Mouse (Mus musculus): ENCODE measurements around the gene Phldb2.
A peak's percentile ranks its signal among the peaks of the same experiment; 100 is the strongest.

The Phldb2 gene

DNA sequence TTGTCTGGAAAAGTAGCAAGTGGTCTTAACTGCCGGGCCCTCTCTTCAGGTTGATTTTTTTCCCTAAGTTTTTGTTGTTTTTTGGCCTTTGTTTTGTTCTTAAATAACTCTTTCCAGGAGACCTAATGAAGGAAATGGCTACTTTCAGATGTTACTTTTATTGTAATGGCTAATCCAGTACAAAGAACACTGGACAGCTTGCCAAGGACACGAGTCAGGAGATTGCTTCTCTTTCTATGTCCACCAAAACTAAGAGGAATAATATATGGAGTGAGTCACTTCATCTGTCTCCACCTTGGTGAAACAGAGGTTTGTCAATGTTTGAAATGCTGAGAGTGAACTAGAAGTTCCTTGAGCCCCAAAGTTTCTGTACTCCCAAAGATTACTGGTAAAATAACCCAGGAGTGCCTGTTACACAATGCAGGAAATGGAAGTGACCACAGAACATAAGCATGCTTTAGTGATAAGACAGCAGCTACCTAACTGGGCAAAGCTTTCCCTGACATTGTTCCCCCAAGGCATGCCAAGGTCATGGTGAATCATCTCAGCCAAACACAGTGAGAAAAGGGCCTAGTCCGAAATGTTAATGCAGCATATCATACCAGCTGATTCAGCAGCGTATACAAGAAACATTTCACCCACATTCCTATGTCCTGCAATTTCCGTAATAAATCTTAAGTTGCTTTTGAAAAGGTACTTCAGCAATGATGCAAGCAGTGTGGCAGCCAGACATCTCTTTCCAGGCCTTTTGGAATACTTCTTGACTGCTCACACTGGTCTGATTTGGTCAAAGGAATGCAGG lies 115.7 kb downstream of the Phldb2 start:
- DNase-seq: no peak

DNA sequence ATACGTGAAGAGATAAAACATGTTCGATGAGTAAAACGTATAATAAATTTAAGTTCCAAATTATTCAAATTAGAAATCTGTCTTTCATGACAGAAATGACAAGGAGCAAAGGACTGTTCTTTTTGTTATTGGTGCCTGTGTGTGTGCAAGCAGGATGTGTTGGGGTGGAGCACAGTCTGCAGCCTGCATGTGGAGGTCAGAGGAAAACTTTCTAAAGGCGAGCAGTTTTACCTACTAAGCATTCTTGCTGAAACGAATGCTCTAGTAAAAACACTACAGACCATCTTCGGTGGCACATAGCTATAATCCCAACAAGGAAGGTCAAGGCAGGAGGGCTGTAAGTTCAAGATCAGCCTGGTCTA lies 120.7 kb downstream of the Phldb2 start:
- DNase-seq: no peak

DNA sequence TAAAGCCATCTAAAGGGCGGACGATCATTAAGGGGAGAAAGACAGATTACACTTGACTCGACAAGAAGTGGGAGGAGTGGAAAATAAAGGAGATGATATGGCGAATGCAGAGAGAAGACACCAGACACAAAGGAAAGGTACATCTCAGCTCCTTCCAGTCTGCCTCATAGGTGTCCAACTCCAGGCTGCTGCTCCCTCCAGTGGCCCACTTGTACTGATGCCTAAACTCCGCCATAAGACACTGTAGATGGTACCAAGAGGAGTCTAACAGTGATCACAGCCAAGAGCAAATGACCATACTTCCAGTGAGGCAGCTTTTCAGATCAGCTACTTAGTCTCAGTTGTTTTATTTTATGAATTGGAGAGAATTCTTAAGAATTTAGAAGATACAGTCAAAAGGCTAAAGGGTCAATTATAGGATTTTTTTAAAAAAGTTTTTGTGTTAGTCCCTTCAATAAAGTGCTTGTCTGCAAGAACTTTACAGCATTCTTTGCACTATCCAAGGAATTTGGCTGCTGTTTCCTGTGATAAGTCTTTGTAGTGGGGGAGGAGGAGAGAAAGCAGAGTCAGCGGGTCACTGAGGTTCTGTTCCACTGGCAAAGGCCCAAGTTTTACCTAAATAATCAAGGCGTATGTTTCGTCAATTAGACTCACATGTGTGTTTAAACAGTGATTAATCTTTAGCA lies 121.2 kb downstream of the Phldb2 start:
- peak; percentile 30 to 45 for DNase-seq

DNA sequence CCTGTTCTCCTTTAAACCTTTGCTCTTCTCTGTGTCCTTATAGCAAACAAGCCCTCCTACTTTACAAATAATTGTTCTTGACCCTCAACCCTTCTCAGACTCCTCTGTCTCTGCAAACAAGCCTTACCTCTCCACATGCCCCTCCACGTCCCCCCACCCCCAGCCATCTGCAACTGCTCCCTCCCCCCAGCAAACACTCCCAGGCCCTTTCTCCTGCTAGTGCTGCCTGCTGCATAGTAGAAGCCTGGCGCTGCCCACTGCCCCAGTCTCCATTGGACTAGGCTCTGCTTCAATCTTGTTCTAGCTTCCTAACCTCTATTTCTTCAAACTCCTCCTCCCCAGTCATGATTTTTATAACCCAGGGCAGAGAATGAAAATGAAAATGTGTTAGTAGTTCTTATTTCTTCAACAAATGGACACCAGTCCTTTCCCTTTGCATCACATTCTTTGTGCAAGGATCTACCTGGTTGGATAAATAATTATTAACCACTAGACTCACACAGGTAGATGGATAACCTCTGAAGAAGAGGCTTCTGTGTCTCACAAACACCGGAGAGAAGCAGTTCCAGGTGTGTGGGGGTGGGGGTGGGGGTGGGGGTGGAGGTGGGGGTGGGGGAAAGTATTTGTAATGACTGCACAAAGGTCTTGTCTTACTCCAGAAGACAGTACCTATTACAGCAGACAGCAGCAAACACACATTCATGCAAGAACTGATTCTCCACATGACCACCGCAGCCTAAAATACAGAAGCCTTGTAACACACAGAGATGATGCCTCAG lies 122.1 kb downstream of the Phldb2 start:
- no peak for DNase-seq

DNA sequence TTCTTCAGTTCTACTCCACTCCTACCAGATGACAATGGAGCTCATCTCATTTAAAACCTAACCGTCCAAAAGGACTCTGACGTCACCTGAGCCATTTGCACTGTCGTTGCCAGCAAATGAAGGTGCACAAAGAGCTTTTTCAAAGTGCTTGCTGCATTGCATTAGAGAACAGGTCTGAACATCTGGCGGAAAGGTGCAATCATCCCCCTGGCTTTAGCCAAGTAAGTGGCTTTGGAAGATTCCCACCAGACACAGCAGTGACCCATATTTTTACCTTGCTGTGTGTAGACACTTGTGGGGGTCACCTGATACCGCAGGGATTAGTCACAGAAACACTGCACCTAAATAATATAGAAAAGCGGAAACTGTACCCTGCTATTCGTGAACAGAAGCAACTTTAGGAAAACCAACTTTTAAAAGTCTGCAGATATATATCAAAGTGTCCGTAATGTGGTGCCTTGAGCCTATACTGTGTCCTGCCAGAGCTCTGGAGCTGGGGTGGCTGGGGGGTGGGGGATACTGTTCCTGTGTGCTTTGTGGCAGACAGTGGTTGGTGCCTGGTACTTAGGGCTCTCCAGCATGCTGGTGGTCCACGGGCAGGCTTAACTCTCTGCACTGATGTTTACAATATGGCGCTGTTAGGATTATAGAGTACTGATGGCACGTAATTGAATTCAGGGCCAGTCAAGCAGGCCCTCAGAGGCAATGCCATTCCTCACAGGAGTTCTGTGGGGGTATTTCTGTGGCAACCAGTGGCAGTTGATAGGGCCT lies 123.1 kb downstream of the Phldb2 start:
- DNase-seq: no peak

DNA sequence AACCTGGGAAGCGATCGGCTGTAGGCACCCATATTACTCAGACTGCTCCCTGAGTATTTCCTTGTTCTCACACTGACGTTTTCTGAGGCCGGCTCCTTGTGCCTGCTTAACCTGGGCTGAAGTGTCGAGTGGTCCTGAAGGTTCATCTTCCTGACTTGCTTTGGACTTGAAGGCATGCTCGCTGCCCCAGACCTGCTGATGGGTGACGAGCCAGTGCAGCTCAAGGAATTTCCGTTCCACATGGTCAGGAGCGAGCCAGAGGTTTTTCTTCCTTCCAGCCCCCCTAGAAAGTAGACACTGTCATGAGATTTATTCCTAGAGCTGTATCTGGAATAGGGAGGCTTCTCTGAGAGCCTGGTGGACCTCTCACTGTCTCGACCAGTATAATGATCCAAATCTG lies 128.1 kb downstream of the Phldb2 start:
- DNase-seq: peak; percentile 18 to 47

DNA sequence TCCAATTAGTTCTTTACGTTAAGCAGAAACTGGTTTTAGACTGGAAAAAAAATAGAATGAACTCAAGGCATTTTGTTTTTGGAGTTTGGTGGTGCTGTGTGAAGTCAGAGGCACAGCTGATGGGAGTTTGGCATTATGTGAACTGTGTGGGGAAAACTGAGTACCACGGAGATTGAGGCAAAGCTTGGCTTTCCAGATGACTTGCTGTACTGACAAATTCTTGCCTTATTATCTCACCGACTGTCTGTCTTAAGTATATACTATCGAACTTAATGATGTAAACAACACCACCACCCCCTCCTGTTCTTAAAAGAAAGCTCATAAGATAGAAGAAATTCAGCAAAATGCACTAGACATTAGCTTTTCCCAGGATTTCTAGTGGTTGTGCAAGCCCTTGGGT lies 129.4 kb downstream of the Phldb2 start:
- DNase-seq: no peak

DNA sequence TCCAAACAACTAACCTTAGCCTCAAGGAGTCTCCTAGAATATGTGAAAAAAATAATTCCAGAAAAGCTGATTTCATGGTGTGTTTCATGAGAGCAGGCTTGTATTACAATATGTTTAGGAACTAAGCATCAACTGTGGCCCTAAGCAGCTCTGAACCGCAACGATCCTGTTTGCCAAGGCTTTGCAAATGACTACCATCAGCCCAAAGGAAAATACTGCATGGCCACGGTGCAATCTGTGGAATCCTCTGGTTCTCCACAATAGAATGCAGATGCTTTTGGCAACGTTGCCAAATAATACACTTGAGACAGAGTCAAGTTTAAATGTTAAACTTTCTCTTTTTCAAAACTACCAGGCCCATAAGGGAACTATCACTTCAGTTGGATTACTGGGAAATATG lies 133.5 kb downstream of the Phldb2 start:
- no peak for DNase-seq

DNA sequence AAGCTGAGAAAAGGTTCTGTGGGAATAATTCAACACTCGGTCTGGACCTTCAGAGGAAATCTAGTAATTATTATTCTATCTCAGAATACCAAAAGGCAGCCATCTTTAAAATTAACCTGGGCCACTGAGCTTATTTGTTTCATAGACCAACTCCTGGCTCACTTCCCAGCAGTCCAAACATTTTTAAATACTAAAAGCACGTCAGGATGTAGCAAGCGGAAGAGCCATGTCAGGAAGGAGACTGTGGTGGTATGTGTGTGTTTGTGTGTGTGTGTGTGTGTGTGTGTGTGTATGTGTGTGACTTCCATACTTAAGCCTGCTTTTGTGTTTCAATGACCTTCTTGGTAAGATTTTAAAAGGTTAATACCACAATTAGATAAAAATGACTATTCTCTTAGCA lies 135.6 kb downstream of the Phldb2 start:
- DNase-seq: peak in 1 of 2 experiments; percentile 38

DNA sequence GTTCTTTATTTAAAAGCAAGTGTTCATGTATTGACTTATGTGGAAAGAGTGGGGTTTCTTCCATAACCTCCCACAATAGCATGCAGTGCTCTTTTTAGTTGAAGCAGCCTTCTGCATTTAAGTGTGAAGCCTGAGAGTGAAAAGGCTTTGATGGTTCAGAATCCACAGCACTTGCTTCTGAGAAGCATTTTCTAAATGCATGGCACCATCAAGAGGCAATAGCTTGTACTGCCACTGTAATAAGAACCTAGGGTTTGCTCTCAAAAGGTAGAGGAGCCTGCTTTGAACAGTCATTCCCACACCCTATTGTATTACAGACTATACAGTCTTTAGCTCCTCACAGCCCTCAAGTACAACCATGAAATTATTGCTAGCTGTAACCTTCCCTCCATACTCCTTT lies 136.7 kb downstream of the Phldb2 start:
- no peak for DNase-seq

DNA sequence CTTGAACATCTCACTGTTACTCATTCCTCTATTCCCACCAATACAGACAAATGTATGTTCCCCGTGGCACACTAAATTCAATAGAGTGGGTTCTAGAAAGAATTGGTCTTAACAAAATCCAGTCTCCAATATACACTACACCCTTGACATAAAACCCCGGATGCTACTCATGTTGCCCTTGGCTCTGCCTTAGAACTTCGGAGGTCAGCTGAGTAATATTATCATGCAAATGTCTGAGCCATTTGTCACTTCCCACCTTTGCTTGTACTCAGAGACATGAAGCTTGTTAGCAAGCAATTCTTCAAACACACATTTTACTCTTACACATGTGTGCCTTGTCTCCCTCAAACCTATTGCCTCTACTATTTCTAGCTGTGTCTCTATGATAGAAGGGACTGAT lies 138.8 kb downstream of the Phldb2 start:
- DNase-seq: no peak

DNA sequence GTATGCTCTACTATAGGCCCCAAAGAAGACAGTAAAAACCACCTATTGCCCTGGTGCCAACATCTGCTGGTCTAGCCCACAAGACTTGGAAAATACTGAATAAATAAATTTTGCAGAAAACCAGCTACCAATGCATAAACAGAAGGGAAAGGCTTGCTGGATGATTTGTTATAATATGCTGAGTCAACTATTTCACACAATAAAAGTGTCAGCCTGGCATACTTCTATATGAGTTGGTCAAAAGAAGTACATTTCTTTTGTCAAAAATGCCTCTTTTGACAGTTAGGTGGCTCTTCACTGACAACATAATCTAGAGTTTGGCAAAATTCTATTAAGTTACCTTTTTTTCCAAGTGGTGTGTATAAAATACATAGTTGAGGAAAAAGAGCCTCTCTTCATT lies 141.6 kb downstream of the Phldb2 start:
- no peak for DNase-seq

DNA sequence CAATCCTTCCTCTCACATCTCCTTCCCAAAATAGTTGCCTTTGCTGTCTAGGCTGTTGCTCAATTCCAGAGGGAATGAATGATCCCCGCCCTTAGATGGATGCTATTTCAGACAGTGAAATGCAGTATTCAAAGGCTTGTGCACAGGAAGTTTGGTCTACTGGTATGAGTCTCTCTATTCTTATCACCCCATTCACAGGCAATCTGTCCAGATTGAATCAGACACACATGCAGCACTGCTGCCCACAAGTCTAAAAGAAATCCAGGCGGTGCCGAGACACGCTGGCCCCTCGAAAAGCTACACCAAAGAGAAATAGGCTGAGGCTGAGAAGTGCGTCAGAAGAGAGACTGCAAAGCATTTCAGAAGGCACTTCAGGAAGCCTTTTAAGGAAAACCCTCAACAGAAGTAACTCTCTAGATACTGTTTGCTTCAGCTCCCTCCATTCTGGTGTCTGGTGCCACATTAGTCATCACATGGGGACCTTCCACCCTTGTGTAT lies 142.5 kb downstream of the Phldb2 start:
- DNase-seq: no peak

DNA sequence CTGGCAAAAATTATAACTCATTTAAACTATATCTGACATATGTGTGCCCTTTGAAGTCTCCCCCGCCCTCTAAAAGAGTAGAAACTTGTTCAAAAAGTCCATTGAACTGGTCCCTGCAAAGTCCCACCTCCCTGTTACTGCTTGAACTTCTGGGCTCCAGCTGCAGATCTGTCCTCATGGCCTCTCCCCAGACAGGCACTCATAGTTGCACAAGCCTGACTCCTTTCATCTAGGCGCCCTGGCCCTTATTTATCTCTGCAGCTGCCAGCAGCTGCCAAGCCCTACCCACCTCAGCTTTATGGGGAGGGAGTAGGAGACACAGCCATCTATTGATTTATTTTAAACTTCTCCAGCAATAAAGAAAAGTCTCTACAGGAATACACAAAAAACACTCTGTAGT lies 143.2 kb downstream of the Phldb2 start:
- DNase-seq: no peak

DNA sequence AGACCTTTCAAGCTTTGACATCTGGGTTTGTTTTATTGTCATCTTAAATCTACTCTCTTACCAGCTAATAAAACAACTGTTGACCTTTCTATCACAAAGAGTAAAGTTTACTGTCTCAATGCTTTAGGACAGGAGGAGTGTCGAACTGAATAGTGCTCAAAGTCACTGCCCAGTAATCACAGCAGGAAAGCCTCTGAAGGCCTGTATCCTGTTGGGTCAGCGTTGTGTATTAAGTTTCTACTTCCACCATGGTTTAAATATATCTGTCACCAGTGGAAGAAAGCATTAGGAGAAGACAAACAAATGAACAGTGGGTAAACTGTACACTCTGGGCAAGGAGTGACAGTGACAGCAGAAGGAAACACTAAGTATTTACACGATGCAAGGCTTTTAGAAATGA lies 148.7 kb downstream of the Phldb2 start:
- DNase-seq: no peak

DNA sequence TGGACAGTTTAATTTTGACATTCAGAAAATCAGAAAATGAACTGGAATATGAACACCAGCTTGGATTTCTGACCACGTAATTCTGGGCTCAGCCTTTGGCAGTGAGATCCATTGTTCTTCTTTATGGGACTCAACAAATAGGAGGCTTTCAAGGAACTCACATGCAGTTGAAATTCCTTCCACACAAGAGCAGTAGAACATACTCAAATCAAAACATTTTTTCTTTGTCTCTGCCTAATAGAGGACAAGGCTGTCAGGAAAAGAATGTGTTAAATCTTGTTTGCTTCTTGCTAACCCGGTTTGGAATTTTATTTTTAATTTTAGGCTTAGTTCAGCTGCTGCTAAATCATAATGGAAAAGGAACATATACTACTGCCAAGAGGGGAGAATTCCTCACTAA lies 153.0 kb downstream of the Phldb2 start:
- DNase-seq: no peak

DNA sequence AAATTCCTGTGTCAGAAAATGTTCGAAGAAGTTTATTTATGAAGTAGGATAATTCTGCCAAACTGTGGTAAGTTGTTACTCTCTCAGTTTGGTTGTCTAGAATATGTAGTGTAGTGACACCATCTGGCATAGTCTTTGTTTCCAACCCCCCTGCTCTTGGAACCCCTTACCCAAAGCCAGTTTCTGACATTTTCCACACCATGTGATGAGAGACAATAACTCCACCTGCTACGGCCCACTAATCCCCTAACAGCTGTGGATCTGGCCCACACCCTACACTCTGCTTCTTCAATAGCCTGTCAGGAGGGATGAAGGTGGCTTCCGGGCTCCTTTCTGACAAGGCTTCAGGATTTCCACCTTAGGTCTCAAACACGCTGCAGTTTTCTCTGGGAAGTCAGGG lies 154.2 kb downstream of the Phldb2 start:
- no peak for DNase-seq

DNA sequence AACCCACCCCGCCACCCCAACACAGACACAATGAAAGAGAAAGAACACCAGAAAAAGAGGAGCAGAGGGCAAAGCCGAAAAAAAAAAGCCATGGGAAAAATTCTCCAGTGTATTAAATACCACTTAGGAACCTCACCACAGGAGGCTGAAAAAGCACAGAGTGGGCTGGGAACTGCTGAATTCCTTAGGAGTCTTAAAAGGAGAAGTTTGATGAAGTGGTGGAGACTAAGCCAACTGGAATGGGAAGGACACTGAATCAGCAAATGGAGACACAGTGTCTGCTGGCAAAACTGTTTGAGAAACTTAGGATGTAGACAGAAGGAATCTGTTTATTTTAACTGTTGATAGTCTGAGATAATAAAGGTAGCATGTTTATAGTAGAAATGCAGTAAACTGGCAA lies 154.8 kb downstream of the Phldb2 start:
- no peak for DNase-seq

DNA sequence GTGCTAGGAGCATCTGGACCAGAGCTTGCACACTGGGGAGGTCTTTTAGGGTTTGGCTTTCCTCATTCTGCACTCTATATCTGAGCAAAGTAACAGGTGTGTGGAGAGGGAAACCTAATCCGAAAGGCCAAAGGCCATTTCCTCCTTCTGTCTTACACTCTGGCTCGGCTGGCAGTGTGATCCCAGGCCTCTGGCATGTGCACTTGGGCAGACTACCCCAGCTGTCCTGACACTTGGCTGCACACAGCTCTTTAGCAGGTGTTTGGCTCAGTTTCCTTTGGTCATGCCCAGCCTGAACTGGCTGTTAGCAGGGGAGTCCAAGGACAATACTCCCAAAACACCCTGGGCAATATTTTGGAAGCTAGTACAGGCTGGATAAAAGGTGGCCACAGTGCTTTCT lies 156.6 kb downstream of the Phldb2 start:
- peak in 1 of 2 experiments; percentile 8 for DNase-seq

DNA sequence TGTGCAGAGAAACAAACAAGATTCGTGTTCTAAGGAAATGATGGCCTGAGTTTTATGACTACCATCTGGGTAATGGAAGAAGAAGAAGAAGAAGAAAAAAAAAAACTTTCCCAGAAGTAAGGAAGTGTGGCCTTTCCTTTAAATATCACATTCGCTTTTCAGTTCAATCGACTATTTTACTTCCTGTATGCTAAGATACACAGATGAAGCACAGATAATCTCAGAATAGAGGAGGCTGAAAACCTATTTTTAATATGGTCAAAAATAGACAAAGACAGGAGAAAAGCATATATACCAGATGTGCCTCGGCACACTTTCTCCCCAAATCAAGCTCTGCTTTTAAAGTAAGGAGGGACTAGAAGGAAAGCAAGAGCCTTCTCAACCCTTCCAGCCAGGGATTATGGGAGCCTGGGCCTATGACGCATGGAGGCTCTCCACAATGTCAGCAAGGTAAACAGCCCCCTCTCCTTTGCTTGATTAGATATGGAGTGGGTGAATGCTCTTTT lies 158.2 kb downstream of the Phldb2 start:
- DNase-seq: no peak

DNA sequence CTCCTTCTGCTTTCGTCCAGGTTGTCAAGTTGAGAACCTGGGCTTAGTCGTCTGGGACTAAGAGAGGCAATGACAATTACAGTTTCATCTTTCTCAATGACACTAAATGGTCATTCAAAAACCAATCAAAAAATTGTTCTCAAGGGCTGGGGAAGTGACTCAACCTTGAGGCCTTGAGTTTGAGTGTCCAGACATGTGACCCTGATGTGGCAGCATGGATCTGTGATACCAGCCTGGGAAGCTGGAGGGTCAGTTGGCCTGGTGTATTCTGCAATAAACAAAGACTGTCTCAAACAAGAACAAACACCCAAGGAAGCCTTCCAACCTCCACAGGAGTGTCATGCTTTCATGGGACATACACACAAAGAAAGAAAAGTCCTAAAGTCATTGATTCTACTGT lies 160.6 kb downstream of the Phldb2 start:
- no peak for DNase-seq

DNA sequence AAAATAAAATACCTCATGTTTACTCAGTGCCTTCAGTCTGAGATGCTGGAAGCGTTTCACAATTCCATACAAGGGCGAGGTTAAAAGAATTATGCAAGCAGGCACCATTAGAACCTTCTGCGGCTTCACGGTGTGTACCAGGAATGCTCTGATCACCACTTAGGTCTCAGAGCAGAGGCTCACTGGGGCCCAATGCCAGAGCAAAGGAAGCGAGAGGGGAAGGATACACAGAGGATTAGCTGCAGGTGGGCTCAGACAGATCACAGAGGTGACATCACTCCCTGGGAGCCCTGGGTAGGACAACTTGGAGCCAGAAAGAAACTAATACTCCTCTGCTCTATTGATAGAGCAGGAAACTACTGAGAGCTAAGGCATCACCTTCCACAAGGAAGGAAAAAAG lies 162.1 kb downstream of the Phldb2 start:
- DNase-seq: no peak

DNA sequence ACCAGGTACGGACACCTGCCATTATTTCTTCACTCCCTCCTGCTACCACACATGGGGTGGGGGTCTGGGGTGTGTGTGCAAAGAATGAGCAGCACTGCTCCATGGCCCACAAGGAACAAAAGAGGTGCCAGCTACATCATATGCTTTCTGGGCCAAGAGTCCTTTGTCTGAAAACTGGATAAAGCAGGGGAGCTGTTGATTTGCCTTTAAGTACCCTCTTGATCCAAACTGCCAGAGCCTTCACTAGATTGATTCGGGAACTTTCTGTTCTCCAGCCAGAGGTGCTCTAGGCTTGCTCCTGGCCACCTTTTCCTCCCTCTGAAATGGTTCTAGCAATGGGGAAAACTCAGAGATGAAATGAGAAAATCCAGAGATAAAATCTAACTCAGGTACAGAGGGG lies 164.1 kb downstream of the Phldb2 start:
- DNase-seq: no peak
